Mouse (Mus musculus) embryonic facial prominence, embryonic 11.5 days (tissue): ENCODE data around the gene Tcf7l1. TPM values are rescaled to one million over a fixed set of nuclear protein-coding genes. Genes with fewer than 3 reads are reported as not detected.

Experiments used
- ATAC-seq: fragments of 200-750 bp; cut with Nextera tagmentation; replicated peaks from 2 replicates; pipeline ENCODE4 v1.8.0; 2017; ENCODE audit warnings: low read depth; ENCODE audit not compliant: insufficient number of reproducible peaks, low FRiP score, low TSS enrichment
- DNase-seq: peaks from one replicate; pipeline ENCODE4 v3.0.0-alpha.2; 2015; ENCODE audit warnings: low spot score
- H3K27ac ChIP-seq: fragments of 300-500 bp; sonication (generic); replicated peaks from 2 replicates; pipeline ENCODE4 v1.5.1; 2014; ENCODE audit warnings: mild to moderate bottlenecking, low read depth, low read length, control low read depth
- H3K27me3 ChIP-seq: fragments of 300-500 bp; sonication (generic); 2 replicates; pipeline ENCODE4 v1.6.1; 2014; ENCODE audit warnings: mild to moderate bottlenecking, low read length, moderate library complexity, mixed read lengths; ENCODE audit not compliant: control insufficient read depth, insufficient read depth
- H3K36me3 ChIP-seq: fragments of 300-500 bp; sonication (generic); replicated peaks from 2 replicates; pipeline ENCODE4 v1.6.1; 2014; ENCODE audit warnings: low read depth, mild to moderate bottlenecking, low read length, moderate library complexity, mixed read lengths; ENCODE audit not compliant: control insufficient read depth, insufficient read depth
- H3K4me1 ChIP-seq: fragments of 300-500 bp; sonication (generic); 2 replicates; pipeline ENCODE4 v1.6.1; 2014; ENCODE audit warnings: low read length, mixed read lengths; ENCODE audit not compliant: control insufficient read depth, insufficient read depth
- H3K4me2 ChIP-seq: fragments of 300-500 bp; sonication (generic); 2 replicates; pipeline ENCODE4 v1.6.1; 2014; ENCODE audit warnings: low read depth, mild to moderate bottlenecking, control low read depth, low read length, moderate library complexity
- H3K4me3 ChIP-seq: fragments of 300-500 bp; sonication (generic); 2 replicates; pipeline ENCODE4 v1.5.1; 2014; ENCODE audit warnings: low read depth, low read length, control low read depth
- H3K9ac ChIP-seq: fragments of 300-500 bp; sonication (generic); replicated peaks from 2 replicates; pipeline ENCODE4 v1.6.1; 2014; ENCODE audit warnings: mild to moderate bottlenecking, control low read depth, low read length
- H3K9me3 ChIP-seq: fragments of 300-500 bp; sonication (generic); replicated peaks from 2 replicates; pipeline ENCODE4 v1.6.1; 2016; ENCODE audit warnings: mild to moderate bottlenecking, low read length, inconsistent platforms, mixed read lengths; ENCODE audit not compliant: control insufficient read depth
- WGBS: fragments of 180-500 bp; shearing (Covaris S2); extraction: QIAGEN DNeasy Blood & Tissue Kit; methylation state at CpG from one replicate; pipeline ENCODE4 v1.1.7; 2014; 5-methylcytosine and 5-hydroxymethylcytosine counted together
- polyA plus RNA-seq: library from polyadenylated mRNA; unstranded; fragments of >200 nt; fragmentation: Nextera tagmentation; extraction: Ambion mirVana; gene quantifications from 2 replicates; pipeline ENCODE4 v1.2.1, GENCODE M21; 2014

Gene Tcf7l1
- polyA plus RNA-seq, 1 experiment from 2014 or later: 23.6 TPM

- no peaks in the 10 kb centered on the region for H3K27me3 ChIP-seq
- no peak for ATAC-seq
- no peak overlapping the region for H3K27ac ChIP-seq
- H3K36me3 ChIP-seq: peaks cover 7% of the 10 kb centered on the region
- no peak overlapping the region for H3K4me2 ChIP-seq
- DNase-seq: no peak
- H3K4me1 ChIP-seq: no peaks in the 10 kb centered on the region
- WGBS: 43% methylated on average over 3 of the region's 3 CpGs
- no peak overlapping the region for H3K4me3 ChIP-seq
- no peak overlapping the region for H3K9ac ChIP-seq
- no peaks in the 10 kb centered on the region for H3K9me3 ChIP-seq
Observed at GRCm38 (mm10) chr6:72622917-72623316, 166.1 kb downstream of the Tcf7l1 start.

DNA sequence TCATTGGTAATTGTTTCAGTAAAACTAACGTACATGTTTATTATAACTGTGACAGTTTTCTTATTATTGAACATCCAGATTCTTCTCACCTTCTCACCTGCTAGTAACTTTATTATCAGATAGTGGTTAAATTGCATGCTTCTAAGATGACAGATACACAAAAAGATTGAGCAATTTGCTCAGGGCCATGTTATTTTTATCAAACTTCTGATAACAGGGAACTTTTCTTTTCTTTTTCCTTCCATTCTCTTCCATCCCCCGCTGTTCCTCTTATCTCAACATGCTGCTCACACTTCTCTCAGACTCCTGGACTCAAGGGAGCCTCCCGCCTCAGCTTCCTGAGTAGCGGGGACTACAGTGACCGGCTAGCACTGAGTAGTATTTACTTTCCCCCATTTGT, 168.1 kb downstream of the Tcf7l1 start:
- H3K9ac ChIP-seq: no peak overlapping the region
- H3K4me2 ChIP-seq: no peak overlapping the region
- no peak overlapping the region for H3K27ac ChIP-seq
- DNase-seq (no peak), ATAC-seq (no peak)
- no peaks in the 10 kb centered on the region for H3K36me3 ChIP-seq
- no peaks in the 10 kb centered on the region for H3K4me1 ChIP-seq
- 84% methylated on average over 5 of the region's 5 CpGs for whole genome bisulfite sequencing
- no peak overlapping the region for H3K4me3 ChIP-seq
- no peaks in the 10 kb centered on the region for H3K27me3 ChIP-seq
- no peaks in the 10 kb centered on the region for H3K9me3 ChIP-seq

DNA sequence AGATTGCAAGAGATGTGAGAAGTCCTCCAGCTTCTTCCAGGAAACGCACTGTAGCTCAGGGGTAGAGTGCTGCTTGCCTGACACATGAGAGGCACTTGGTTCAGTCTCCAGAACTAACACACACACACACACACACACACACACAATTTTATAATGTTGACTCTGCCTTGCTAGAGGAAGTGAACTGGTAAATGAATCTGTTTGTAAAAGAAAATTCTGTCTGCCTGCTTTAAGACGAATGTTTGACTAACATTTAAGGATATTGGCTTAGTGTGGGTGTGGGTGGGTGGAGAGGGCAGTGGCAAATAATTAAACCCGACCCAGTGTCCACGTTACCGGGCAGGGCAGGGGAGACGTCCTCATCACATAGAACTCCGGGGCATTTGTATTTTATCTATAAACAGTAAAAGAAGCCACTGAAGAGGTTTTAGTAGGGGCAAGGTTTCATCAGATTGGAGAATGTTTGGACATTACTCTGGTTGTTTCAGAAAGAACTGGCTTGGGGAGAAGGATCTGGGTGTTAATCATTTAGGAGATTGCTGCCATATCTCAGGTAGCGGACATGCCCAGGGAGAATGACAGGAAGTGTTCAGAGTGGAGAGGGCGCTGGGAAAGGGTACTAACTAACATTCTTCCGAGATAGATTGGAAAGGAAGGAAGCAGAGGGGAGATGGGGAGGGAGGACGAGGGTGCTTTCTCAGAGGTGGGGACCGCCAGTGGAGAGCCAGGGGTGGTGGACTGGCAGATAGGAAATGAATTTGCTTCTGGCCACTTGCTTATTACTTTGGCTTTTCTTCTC, 169.1 kb downstream of the Tcf7l1 start:
- peaks cover 4% of the 10 kb centered on the region; the same call in 1 of the 2 replicates for H3K4me1 ChIP-seq
- 60% methylated on average over 12 of the region's 12 CpGs for WGBS
- no peaks in the 10 kb centered on the region for H3K27me3 ChIP-seq
- ATAC-seq (no peak), DNase-seq (no peak)
- no peak overlapping the region for H3K4me2 ChIP-seq
- no peak overlapping the region for H3K27ac ChIP-seq
- H3K9ac ChIP-seq: no peak overlapping the region; the same call in 1 of the 2 replicates
- no peaks in the 10 kb centered on the region for H3K9me3 ChIP-seq
- H3K36me3 ChIP-seq: no peaks in the 10 kb centered on the region
- no peak overlapping the region for H3K4me3 ChIP-seq

- no peaks in the 10 kb centered on the region for H3K9me3 ChIP-seq
- DNase-seq: peak; percentile 96
- under 1% methylated on average over 41 of the region's 41 CpGs for WGBS
- H3K36me3 ChIP-seq: no peaks in the 10 kb centered on the region
- peak within 1 kb of the TSS; percentile 80 for H3K4me3 ChIP-seq
- H3K4me1 ChIP-seq: peaks cover 4% of the 10 kb centered on the region; the same call in 1 of the 2 replicates
- peak; percentile 94 for ATAC-seq
- peak within 1 kb of the TSS; percentile 81 for H3K9ac ChIP-seq
- H3K27ac ChIP-seq: peak within 1 kb of the TSS; percentile 52
- no peaks in the 10 kb centered on the region for H3K27me3 ChIP-seq
- H3K4me2 ChIP-seq: peak within 1 kb of the TSS; percentile 91
Observed at GRCm38 (mm10) chr6:72616643-72617288, 172.3 kb downstream of the Tcf7l1 start, which contains the start of gene Tgoln1. Tgoln1 (minus strand) TSS chr6:72617000.

DNA sequence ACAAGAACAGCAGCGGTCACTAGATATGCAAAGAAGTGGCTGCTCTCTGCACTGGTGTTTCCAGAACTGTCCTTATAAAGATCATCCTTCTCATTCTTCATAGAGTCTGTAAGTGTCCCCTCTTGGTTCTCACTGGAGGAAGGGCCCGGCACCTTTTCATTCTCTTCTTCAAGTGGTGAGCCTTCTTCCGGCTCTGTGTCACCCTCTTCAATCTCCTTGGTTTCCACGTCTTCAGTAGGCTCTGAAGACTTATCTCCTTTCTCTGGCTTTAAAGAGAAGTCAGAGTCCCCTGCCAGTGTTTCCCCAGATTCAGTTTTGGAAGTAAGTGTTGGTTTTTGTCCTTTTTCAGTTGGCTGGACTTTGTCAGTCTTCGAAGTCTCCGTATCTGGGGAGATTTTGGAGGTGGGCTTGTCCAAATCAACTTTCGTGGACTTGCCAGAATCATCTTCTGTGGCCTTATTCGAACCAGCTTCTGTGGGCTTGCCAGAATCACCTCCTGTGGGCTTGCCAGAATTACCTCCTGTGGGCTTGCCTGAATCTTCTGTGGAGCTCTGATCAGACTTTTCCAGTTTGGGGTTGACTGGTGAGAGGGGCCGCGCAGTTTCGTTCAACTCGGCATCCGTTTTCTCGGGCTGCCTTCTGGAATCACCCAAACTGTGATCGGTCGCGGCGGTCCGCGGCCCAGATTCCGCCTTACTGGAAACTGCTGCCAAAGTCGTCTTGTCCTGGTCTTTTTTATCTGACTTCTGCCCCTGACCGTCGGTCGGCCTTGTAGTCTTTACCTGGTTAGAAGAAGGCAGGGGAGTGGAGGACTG, 173.3 kb downstream of the Tcf7l1 start:
- H3K9me3 ChIP-seq: no peaks in the 10 kb centered on the region
- H3K27ac ChIP-seq: no peak overlapping the region
- ATAC-seq: no peak
- peak overlapping the region; percentile 91 for H3K4me2 ChIP-seq
- WGBS: 27% methylated on average over 25 of the region's 25 CpGs
- peaks cover 4% of the 10 kb centered on the region; the same call in 1 of the 2 replicates for H3K4me1 ChIP-seq
- no peaks in the 10 kb centered on the region for H3K27me3 ChIP-seq
- DNase-seq: no peak
- H3K4me3 ChIP-seq: peak overlapping the region; percentile 80
- peak overlapping the region; percentile 81 for H3K9ac ChIP-seq
- H3K36me3 ChIP-seq: no peaks in the 10 kb centered on the region

DNA sequence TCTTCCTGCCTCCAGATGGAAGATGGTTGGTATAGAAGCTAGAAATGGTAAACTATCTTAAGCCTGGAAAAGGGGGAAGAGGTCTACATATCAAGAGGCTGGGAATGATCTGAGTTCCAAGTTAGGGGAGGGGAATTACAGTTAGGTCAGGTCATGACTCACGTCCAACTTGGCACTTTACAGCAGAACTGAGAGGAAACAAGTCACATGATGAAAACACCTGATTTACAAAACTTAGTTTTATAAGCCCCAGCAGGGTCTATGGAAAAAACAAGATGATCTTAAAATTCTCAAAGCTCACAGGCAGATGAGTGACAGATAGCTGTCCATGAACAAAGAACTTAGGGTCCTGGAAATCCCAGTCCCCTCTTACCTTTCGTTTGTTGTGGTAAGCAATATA, 173.9 kb downstream of the Tcf7l1 start:
- no peaks in the 10 kb centered on the region for H3K27me3 ChIP-seq
- peak overlapping the region; percentile 91 for H3K4me2 ChIP-seq
- H3K4me1 ChIP-seq: peaks cover 4% of the 10 kb centered on the region; the same call in 1 of the 2 replicates
- no peak overlapping the region for H3K27ac ChIP-seq
- H3K36me3 ChIP-seq: no peaks in the 10 kb centered on the region
- 63% methylated on average over 2 of the region's 2 CpGs for WGBS
- H3K9ac ChIP-seq: no peak overlapping the region
- ATAC-seq: no peak
- peak overlapping the region; percentile 80; the same call in 1 of the 2 replicates for H3K4me3 ChIP-seq
- DNase-seq: no peak
- H3K9me3 ChIP-seq: no peaks in the 10 kb centered on the region

DNA sequence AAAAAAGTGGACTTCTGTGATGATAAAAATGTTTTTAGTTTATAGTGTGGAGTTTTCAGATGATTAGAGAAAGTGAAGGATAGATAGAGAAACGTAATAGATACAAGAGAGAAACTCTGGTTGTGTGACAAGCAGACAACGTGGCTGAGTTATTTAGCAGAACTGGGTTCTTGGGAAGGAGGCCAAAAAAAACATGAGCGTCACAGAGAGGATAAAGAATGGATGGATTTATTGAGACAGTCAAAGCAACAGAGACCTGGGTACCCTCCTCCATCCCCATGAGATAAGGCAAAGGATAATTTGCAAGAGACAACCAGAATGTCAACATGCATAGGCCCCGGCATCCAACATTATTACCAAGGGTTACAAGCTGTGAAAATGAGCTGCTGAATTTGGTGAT, 178.8 kb downstream of the Tcf7l1 start:
- no peak overlapping the region for H3K4me3 ChIP-seq
- ATAC-seq (no peak), DNase-seq (no peak)
- H3K9ac ChIP-seq: no peak overlapping the region
- H3K4me2 ChIP-seq: no peak overlapping the region
- H3K4me1 ChIP-seq: 0 out of 2 replicates have a peak, but pooled peaks cover under 1% of the 10 kb centered on the region
- H3K36me3 ChIP-seq: 0 out of 2 replicates have a peak, but pooled peaks cover 2% of the 10 kb centered on the region
- H3K27me3 ChIP-seq: no peaks in the 10 kb centered on the region
- WGBS: 91% methylated on average over 4 of the region's 4 CpGs
- H3K27ac ChIP-seq: no peak overlapping the region
- no peaks in the 10 kb centered on the region for H3K9me3 ChIP-seq
